In genomic region chr5:25011019-25011485, GRCm38 (mm10) we compare ENCODE assay signal across 8 mouse cellular contexts.
DNase-seq lines count a peak whose midpoint lies in the region; ATAC-seq and TF ChIP-seq lines count a peak whose summit lies in the region.

No protein-coding gene starts in this region.

- no peaks in the 10 kb centered on the region for H3K9me3 ChIP-seq in forebrain, embryonic 10.5 days
- no peaks in the 10 kb centered on the region for H3K9me3 ChIP-seq in heart, embryonic 16.5 days (replicated peaks; ENCODE audit: control insufficient read depth, low read length)
- H3K9me3 ChIP-seq in liver, embryonic 14.5 days (ENCODE audit: control insufficient read depth, low read length): no peaks in the 10 kb centered on the region
- no peaks in the 10 kb centered on the region for H3K9me3 ChIP-seq in neural tube, embryonic 11.5 days (ENCODE audit: control insufficient read depth, low read length)
- H3K9me3 ChIP-seq in stomach, embryonic 16.5 days (replicated peaks; ENCODE audit: control insufficient read depth, low read length): no peaks in the 10 kb centered on the region

- peak overlapping the region; percentile 7; the same call in 1 of the 2 replicates for H3K9ac ChIP-seq in heart, embryonic 16.5 days (ENCODE audit: low read length)
- H3K9ac ChIP-seq in liver, embryonic 14.5 days (replicated peaks): no peak overlapping the region
- no peak overlapping the region for H3K9ac ChIP-seq in neural tube, embryonic 11.5 days (ENCODE audit: low read length)
- peak overlapping the region; percentile 40; the same call in 1 of the 2 replicates for H3K9ac ChIP-seq in stomach, embryonic 16.5 days (ENCODE audit: low read length)

- H3K27ac ChIP-seq in brown adipose tissue, adult 24 weeks (replicated peaks; ENCODE audit: low read depth, low read length): 0 out of 2 replicates have a peak overlapping the region, but pooled peaks have one; percentile 0
- peak overlapping the region; percentile 51 for H3K27ac ChIP-seq in forebrain, embryonic 10.5 days
- no peak overlapping the region for H3K27ac ChIP-seq in heart, embryonic 16.5 days (ENCODE audit: low read length)
- H3K27ac ChIP-seq in liver, embryonic 14.5 days: no peak overlapping the region
- no peak overlapping the region for H3K27ac ChIP-seq in neural tube, embryonic 11.5 days (ENCODE audit: low read depth, low read length)
- no peak overlapping the region for H3K27ac ChIP-seq in stomach, embryonic 16.5 days (ENCODE audit: low read length)

- peak overlapping the region; percentile 42; the same call in 1 of the 2 replicates for H3K4me2 ChIP-seq in heart, embryonic 16.5 days (ENCODE audit: low read depth, low read length)
- H3K4me2 ChIP-seq in liver, embryonic 14.5 days (ENCODE audit: low read depth): peak overlapping the region; percentile 34; the same call in 1 of the 2 replicates
- 0 out of 2 replicates have a peak overlapping the region, but pooled peaks have one; percentile 19 for H3K4me2 ChIP-seq in neural tube, embryonic 11.5 days (ENCODE audit: low read depth)
- peak overlapping the region; percentile 38 for H3K4me2 ChIP-seq in stomach, embryonic 16.5 days (ENCODE audit: low read depth, low read length)

- no peaks in the 10 kb centered on the region for H3K36me3 ChIP-seq in forebrain, embryonic 10.5 days (replicated peaks)
- H3K36me3 ChIP-seq in heart, embryonic 16.5 days (ENCODE audit: control insufficient read depth, insufficient read depth): no peaks in the 10 kb centered on the region
- H3K36me3 ChIP-seq in liver, embryonic 14.5 days (replicated peaks; ENCODE audit: control insufficient read depth, insufficient read depth, low read depth): no peaks in the 10 kb centered on the region
- no peaks in the 10 kb centered on the region for H3K36me3 ChIP-seq in neural tube, embryonic 11.5 days (ENCODE audit: control insufficient read depth, insufficient read depth, low read length)
- no peaks in the 10 kb centered on the region for H3K36me3 ChIP-seq in stomach, embryonic 16.5 days (ENCODE audit: control insufficient read depth, insufficient read depth, low read length)

- peak; percentile 47 for ATAC-seq in heart, embryonic 16.5 days (replicated peaks; ENCODE audit: extremely low read depth, insufficient read depth, low FRiP score)
- peak; percentile 30; the same call in 1 of the 2 replicates for ATAC-seq in liver, embryonic 14.5 days (ENCODE audit: insufficient read depth)
- ATAC-seq in neural tube, embryonic 11.5 days (ENCODE audit: insufficient read depth, low FRiP score, low TSS enrichment): peak; percentile 45
- peak; percentile 44 for ATAC-seq in stomach, embryonic 16.5 days (ENCODE audit: insufficient read depth, low FRiP score)

- WGBS in forebrain, embryonic 10.5 days: 14% methylated on average over 8 of the region's 8 CpGs
- 11% methylated on average over 8 of the region's 8 CpGs for WGBS in heart, embryonic 16.5 days
- WGBS in liver, embryonic 14.5 days (ENCODE audit: insufficient replicate concordance): 8% methylated on average over 8 of the region's 8 CpGs
- WGBS in neural tube, embryonic 11.5 days: 8% methylated on average over 8 of the region's 8 CpGs
- WGBS in stomach, embryonic 16.5 days: 7% methylated on average over 8 of the region's 8 CpGs

- peaks cover 13% of the 10 kb centered on the region for H3K4me1 ChIP-seq in brown adipose tissue, adult 24 weeks (ENCODE audit: control insufficient read depth, insufficient read depth, insufficient read length, low read length)
- peaks cover 35% of the 10 kb centered on the region for H3K4me1 ChIP-seq in forebrain, embryonic 10.5 days
- peaks cover 31% of the 10 kb centered on the region for H3K4me1 ChIP-seq in heart, embryonic 16.5 days (ENCODE audit: control insufficient read depth, insufficient read depth, low read length)
- peaks cover 0 to 6% of the 10 kb centered on the region in 2 experiments; a peak in 2 of 4 replicates for H3K4me1 ChIP-seq in liver, embryonic 14.5 days (replicated peaks; ENCODE audit: control insufficient read depth in 2 of 2, insufficient read depth in 2 of 2, low read length in 1 of 2)
- no peaks in the 10 kb centered on the region; the same call in 1 of the 2 replicates for H3K4me1 ChIP-seq in neural tube, embryonic 11.5 days (ENCODE audit: control insufficient read depth, insufficient read depth, low read length)
- H3K4me1 ChIP-seq in stomach, embryonic 16.5 days (ENCODE audit: control insufficient read depth, insufficient read depth, low read length): peaks cover 26% of the 10 kb centered on the region

- no peak overlapping the region for H3K4me3 ChIP-seq in brown adipose tissue, adult 24 weeks (ENCODE audit: insufficient read depth, low read depth, low read length)
- H3K4me3 ChIP-seq in forebrain, embryonic 10.5 days: peak overlapping the region; percentile 32
- H3K4me3 ChIP-seq in heart, embryonic 16.5 days (ENCODE audit: low read length): no peak overlapping the region
- H3K4me3 ChIP-seq in liver, embryonic 14.5 days (ENCODE audit: insufficient read depth in 1 of 2, low read depth in 2 of 2, low read length in 2 of 2): no peak overlapping the region
- H3K4me3 ChIP-seq in neural tube, embryonic 11.5 days (ENCODE audit: low read depth, low read length): no peak overlapping the region
- H3K4me3 ChIP-seq in stomach, embryonic 16.5 days (replicated peaks; ENCODE audit: low read length): no peak overlapping the region

- TF ChIP-seq CTCF in liver, embryonic 14.5 days (IDR thresholded peaks at IDR 0.05; ENCODE audit: low read depth): peak; percentile 93

- TF ChIP-seq EP300 in liver, embryonic 14.5 days (IDR thresholded peaks at IDR 0.05; ENCODE audit: low read depth): no peak

- peak; percentile 76 for DNase-seq in CD4-positive helper T cell, adult 2 months (ENCODE audit: low read depth, low spot score)
- DNase-seq in forebrain, embryonic 10.5 days (ENCODE audit: extremely low spot score, low spot score): peak; percentile 85
- peak; percentile 86 to 92 for DNase-seq in kidney, postnatal 25 days
- peak; percentile 38 to 57 (median 39) for DNase-seq in liver, embryonic 14.5 days (ENCODE audit: low read depth in 3 of 3, low spot score in 3 of 3)
- peak; percentile 85 for DNase-seq in neural tube, embryonic 11.5 days (ENCODE audit: low spot score)

- H3K27me3 ChIP-seq in forebrain, embryonic 10.5 days (ENCODE audit: poor library complexity, severe bottlenecking): peaks cover 28% of the 10 kb centered on the region
- H3K27me3 ChIP-seq in heart, embryonic 16.5 days (ENCODE audit: control insufficient read depth, insufficient read depth, low read length): no peaks in the 10 kb centered on the region
- no peaks in the 10 kb centered on the region for H3K27me3 ChIP-seq in liver, embryonic 14.5 days (ENCODE audit: control insufficient read depth, insufficient read depth, low read length)
- H3K27me3 ChIP-seq in neural tube, embryonic 11.5 days (ENCODE audit: control insufficient read depth, insufficient read depth, low read length): no peaks in the 10 kb centered on the region
- no peaks in the 10 kb centered on the region for H3K27me3 ChIP-seq in stomach, embryonic 16.5 days (ENCODE audit: control insufficient read depth, insufficient read depth, low read length)

Comparison
In these comparisons a context has a peak if more than half of its experiments do, and no peak if none do; other contexts are left out.
1. DNase-seq: peak in every context shown above with its lines; median percentile 89 in kidney, postnatal 25 days; 85 in forebrain, embryonic 10.5 days; 85 in neural tube, embryonic 11.5 days; 76 in CD4-positive helper T cell, adult 2 months; 39 in liver, embryonic 14.5 days.
2. H3K27ac ChIP-seq: peak in brown adipose tissue, adult 24 weeks (single experiment) and forebrain, embryonic 10.5 days (single experiment); none in heart, embryonic 16.5 days (single experiment), liver, embryonic 14.5 days (single experiment), neural tube, embryonic 11.5 days (single experiment) and stomach, embryonic 16.5 days (single experiment).
3. H3K9ac ChIP-seq: peak in heart, embryonic 16.5 days (single experiment) and stomach, embryonic 16.5 days (single experiment); none in liver, embryonic 14.5 days (single experiment) and neural tube, embryonic 11.5 days (single experiment).
4. Peak in every context shown above with its lines, with median percentiles within 50 percentile points of each other: ATAC-seq and H3K4me2 ChIP-seq.